Mouse (Mus musculus): Measurements from ENCODE around the gene Olfr323.

DNA sequence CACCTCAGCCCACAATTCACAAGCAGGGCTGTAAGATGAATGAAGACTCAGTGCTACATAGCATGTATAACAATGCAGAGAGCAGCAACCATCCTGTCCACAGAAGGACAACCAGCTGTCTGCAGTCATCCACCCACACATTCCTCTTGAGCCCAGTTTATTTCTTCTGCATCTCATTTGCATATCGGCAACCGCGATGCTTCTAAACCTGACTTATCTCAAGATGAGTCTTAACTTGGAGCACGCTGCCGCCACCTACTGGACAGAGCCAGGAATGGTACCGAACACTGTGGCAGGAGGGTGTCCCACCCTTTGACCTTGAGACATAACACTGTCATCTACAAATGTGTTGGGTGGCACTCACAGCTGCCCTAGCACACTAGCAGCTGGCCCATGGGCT is 13.0 kb upstream of the Olfr323 start:
- TF ChIP-seq CTCF (IDR thresholded peaks at IDR 0.05; ENCODE audit: low read depth, low read length) (peak; percentile 73), POLR2AphosphoS5 (IDR thresholded peaks at IDR 0.05; ENCODE audit: insufficient replicate concordance, low read depth, low read length) (no peak), GATA1 (IDR thresholded peaks at IDR 0.05; ENCODE audit: borderline replicate concordance, low read length) (no peak), TAL1 (conservative IDR thresholded peaks at IDR 0.05; ENCODE audit: low read depth, low read length) (no peak), GATA2 (IDR thresholded peaks at IDR 0.05; ENCODE audit: borderline replicate concordance, low read depth, low read length) (no peak)

All from G1E (cell line).